Mouse (Mus musculus) ovary, adult 18-20 months (tissue): ENCODE measurements at regions not wholly inside any gene's neighbourhood (a gene's known extent, or its start where the extent isn't known, plus 50 kb on each side); places are given as distances from the start of the nearest gene placed in this dataset.
A peak's percentile ranks its signal among the peaks of the same experiment; 100 is the strongest.

Experiments used
- DNase-seq: peaks from one replicate; pipeline ENCODE4 v3.0.0; 2022; ENCODE audit warnings: low spot score, mixed read lengths

DNA sequence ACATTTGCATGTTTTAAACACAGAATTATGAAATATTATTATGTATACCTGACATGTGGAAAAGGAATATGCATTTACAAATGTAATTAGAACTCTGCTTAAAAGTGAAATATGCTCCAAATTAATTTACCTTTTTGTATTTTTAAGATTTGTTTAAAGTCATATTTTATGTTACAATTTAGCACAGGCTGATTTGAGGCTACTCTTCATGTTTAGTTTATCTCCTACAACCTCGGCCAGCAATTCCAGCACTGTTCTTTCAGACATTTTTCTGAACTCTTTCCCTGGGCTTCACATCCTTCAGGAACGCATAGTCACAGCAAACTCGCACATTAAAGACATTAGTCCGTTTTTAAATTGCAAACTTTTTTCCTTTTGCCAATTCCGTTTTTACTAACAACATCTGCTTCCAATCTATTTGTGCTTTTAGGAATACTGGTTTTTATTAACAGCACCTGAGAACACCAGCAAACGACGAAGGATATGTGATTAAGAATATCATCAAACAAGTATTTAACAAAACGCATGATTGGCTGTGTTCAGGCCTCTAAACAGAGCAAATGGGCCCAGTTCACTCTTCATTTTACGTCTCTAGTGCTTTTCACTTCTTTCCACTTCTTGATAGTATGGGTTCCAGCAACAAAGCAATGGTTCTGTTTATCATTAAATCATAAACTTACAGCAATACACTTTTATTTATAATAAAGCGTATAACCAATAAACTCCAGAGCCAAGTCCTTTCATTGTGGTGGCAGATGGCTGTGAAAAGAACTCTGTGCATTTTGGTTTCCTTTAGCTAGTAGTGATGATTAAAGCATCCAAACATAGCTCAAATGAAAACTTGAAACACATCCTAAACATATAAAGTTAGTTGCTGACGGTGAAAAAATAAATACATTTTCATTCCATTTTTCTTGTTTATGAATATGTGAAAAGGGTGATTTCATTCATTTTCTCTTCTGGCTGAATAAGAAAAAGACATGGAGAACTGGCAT lies 251.3 kb upstream of the Nfe2l3 start:
- no peak for DNase-seq

DNA sequence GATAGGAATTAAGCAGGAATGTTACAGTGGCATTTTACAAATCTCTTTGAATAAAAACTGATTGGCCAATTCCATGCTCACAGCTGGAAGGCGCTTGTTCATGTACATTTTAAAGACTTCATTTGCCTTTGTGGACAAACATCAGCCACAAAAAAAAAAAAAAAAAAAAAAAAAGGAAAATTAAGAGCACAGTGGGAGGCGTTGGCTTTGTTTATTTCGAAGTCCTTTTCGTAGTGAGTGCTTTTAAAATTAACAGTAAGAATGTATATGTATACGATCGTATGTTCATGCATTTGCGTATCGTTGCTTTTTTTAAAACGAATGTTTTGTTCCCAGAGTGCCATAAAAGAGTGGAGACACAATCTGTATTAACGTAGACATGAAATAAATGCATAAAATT lies 250.6 kb upstream of the Nfe2l3 start:
- DNase-seq: no peak

- DNase-seq: no peak
Measured at GRCm38 (mm10) chr6:51182771-51183284, 249.6 kb upstream of the Nfe2l3 start.

- no peak for DNase-seq
Measured at GRCm38 (mm10) chr6:51183576-51184420, 248.7 kb upstream of the Nfe2l3 start.

DNA sequence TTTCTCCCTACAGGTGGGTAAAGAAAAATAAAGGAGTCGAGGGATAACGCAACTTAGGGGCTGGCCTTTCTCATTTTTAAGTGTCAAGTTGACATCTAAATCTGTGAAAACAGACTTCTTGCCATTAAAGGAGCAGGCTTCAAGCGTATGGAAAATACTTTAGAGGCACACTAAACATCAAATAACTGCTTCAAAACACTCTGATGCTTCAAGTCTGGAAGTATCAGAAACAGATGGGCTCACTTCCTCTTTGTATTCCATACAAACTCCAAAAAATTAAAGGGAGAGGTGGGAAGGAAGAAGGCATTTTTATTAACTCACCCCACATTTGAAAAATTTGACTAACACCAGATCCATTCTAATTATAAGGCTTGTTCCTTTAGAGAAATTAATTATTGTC lies 248.0 kb upstream of the Nfe2l3 start:
- no peak for DNase-seq

- DNase-seq: no peak
Measured at GRCm38 (mm10) chr6:51185201-51185600, 247.3 kb upstream of the Nfe2l3 start.

DNA sequence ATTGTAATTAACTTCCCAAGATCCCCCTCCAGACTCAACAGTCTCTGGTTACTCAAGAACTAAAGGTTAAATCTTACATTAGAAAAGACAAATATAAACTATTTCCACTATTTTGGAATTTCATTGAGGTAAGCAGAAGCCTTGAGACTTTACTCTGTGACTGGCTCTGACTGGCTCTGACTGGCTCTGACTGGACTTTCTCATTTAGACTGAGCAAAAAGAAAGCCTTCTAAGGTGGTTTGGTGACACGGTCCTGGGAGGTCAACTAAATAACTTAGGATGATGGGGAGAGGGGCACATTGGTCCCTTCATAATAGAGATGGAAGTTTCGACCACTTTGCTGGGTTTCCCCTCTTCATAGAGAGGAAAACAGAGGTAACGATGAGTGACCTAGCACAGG lies 243.3 kb upstream of the Nfe2l3 start:
- no peak for DNase-seq

DNA sequence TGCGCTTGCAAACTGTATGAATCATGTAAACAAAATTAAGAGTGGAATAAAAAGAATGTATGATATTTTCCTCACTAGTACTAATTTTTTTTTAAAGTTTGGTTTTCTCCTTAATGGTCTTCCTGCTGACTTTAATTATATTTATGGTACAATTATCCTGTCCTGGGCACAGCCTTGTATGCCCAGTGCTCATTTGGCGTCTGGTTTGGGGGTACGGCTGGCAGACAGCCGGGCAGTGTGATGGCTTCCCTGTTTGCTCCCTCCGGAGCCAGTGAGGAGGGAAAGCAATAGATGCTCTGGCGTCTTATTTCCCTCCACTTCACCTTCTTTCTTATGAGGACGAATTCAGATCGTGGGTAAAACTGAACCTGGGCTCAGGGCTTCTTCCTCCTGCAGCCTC lies 239.6 kb upstream of the Nfe2l3 start:
- DNase-seq: no peak

DNA sequence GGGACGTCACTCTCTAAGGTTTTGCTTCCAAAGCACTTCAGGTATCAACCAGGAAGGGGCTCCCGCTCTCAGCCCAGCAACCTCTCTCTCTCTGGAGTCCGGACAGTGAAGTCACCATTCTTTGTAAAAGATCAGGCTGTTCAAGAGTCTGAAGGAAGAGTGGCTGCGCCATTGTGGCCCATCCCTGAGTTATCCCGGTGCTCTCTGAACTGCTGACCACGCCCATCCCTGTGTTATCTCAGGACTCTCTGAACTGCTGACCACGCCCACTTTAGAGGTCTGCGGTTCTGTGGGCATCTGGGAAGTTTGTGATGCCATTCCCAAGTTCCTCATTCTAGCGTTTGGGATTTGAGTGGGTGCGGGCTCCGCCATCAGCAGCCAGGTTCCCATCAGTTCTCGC lies 239.1 kb upstream of the Nfe2l3 start:
- no peak for DNase-seq

DNA sequence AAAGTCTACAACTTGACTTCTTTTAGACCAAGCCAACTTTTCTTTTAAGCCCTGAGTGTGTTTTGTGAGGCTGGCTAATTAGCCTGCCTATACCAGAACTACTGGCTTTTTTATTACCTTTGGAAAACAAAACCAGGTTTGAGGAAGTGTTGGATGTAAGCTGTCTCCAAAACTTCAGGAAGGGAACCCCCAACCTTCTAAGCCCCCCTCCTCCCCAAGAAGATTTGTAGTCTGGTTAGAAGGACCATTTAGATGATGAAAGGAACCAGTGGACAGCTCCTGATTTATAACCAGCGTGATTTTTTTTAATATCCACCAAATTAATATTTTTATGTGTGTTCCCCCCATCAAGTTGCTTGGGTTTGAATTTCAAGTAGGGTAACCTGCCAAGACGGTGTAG lies 236.1 kb upstream of the Nfe2l3 start:
- no peak for DNase-seq

GRCm38 (mm10) chr6:51197000-51197774 lies 235.3 kb upstream of the Nfe2l3 start:
- no peak for DNase-seq

GRCm38 (mm10) chr6:51200207-51200606 lies 232.3 kb upstream of the Nfe2l3 start:
- DNase-seq: no peak

GRCm38 (mm10) chr6:51200837-51201236 lies 231.6 kb upstream of the Nfe2l3 start:
- no peak for DNase-seq

GRCm38 (mm10) chr6:51204306-51204705 lies 228.2 kb upstream of the Nfe2l3 start:
- no peak for DNase-seq

- DNase-seq: no peak
Measured at GRCm38 (mm10) chr6:51205411-51205810, 227.1 kb upstream of the Nfe2l3 start.

DNA sequence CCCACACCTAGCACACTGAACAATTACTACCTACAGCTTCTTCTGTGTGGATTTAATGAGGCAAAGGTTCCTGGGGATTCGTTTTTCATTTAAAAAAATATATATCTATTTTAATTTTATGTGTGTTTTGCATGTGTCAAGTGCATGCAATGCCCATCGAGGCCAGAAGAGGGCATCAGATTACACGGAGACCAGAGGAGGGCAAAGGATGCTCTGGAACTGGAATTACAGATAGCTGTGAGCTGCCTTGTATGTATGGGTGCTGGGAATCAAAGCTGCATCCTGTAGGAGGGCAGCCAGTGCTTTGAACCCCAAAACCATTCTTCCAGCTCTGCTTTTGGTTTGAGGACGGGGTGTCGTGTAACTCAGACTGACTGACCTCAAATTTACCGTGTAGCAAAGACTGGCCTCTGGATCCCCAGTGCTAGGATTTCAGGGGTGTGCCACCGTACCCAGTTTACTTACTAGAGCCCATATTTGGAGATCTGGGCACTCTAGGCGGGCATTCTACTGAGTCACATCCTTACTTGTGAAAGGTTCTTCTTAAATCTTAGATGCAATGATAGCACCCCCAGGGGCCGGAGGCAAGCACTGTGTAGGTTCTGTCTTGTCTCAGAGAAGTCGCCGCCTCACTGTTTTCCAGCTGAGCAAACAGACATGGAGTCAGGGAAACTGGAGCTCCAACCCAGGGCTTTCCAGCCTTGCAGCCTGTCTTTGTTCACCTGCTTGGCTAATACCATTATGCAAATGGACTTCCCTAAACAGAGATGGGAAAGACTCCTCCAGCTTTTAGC lies 225.6 kb upstream of the Nfe2l3 start:
- DNase-seq: no peak

GRCm38 (mm10) chr6:51207587-51208361 lies 224.7 kb upstream of the Nfe2l3 start:
- no peak for DNase-seq

DNA sequence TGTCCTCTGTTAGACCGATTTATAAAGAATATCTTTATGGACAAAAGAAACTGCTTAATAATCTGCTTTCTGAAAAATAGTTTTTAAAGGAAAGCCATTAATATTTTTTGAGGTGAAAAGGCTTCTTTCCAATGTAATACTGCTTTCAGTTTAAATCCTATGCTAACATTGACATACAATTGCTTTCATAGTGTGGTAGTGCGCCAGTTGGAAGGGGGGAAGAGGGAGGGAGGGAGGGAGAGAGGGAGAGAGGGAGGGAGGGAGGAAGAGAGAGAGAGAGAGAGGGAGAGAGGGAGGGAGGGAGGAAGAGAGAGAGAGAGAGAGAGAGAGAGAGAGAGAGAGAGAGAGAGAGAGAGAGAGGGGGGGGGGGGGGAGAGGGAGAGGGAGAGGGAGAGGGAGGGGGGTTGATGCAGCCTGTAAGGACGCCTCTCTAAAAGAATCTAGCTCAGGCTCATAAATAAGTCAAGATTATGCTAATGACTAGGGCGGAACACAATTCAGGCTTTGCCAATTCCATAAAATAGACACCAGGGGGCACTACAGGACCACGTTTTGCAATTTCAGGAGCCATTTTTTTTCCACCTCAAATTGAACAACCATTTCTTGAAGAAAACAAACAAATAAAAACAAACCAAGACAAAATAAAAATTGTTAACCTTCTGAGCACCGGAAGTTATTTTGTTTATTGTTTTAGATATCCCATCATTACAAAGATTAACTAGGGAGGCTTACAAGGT lies 223.6 kb upstream of the Nfe2l3 start:
- DNase-seq: peak; percentile 25

DNA sequence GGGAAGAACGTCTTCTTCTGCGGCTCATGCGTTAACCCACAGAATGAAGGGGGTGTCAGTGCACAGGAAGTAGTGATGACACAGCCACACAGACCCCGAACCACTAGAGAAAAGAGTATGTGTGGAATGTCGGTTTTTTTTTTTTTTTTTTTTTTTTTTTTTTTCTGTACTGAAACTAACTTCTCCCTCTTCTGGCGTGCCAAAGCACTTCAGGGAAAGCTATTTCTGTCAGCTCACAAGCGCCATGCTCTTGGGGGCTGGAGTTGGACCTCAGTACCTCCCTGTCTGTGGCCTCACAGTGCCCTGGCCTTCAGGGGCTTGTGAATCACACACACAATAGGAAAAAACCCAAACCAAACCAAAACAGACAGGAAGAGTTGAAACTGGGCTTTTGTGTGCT lies 221.1 kb upstream of the Nfe2l3 start:
- DNase-seq: no peak

GRCm38 (mm10) chr6:51212216-51212615 lies 220.3 kb upstream of the Nfe2l3 start:
- no peak for DNase-seq
